Mouse (Mus musculus): ENCODE measurements around the gene Gtpbp2. TPM values are rescaled to one million over a fixed set of nuclear protein-coding genes. Genes with fewer than 3 reads are reported as not detected.

Gtpbp2 gene
- polyA plus RNA-seq, 1 experiment = 345 TPM

- peaks cover 1% of the 10 kb centered on the region; the same call in 1 of the 2 replicates for H3K4me1 ChIP-seq (ENCODE audit: control insufficient read depth, insufficient read depth, low read length)
- peak within 1 kb of the TSS; percentile 86 for H3K27ac ChIP-seq (ENCODE audit: control insufficient read depth, insufficient read depth, low read depth, low read length, poor library complexity)
- TF ChIP-seq CTCF (IDR thresholded peaks at IDR 0.05; ENCODE audit: control insufficient read depth, insufficient read depth, low read length) (no peak), POLR2A (IDR thresholded peaks at IDR 0.05; ENCODE audit: borderline replicate concordance, control insufficient read depth, low read depth, low read length) (peak; percentile 74; the same call in 1 of the 2 replicates)
- WGBS = under 1% methylated on average over 66 of the region's 66 CpGs
- H3K4me3 ChIP-seq (replicated peaks; ENCODE audit: control insufficient read depth, low read depth, low read length) = peak within 1 kb of the TSS; percentile 94
These were observed 41.7 kb downstream of the Gtpbp2 start, which contains the start of the genes Polh and Xpo5 for GRCm38 (mm10) chr17:46202421-46203071. TSS of gene Polh (minus strand) at chr17:46202645. TSS of gene Xpo5 (plus strand) at chr17:46202782.

GRCm38 (mm10) chr17:46203078-46203477, 42.2 kb downstream of the Gtpbp2 start:
- TF ChIP-seq CTCF (IDR thresholded peaks at IDR 0.05; ENCODE audit: control insufficient read depth, insufficient read depth, low read length) (no peak), POLR2A (IDR thresholded peaks at IDR 0.05; ENCODE audit: borderline replicate concordance, control insufficient read depth, low read depth, low read length) (no peak)
- H3K27ac ChIP-seq (ENCODE audit: control insufficient read depth, insufficient read depth, low read depth, low read length, poor library complexity) = peak overlapping the region; percentile 67
- peak overlapping the region; percentile 94 for H3K4me3 ChIP-seq (replicated peaks; ENCODE audit: control insufficient read depth, low read depth, low read length)
- H3K4me1 ChIP-seq (ENCODE audit: control insufficient read depth, insufficient read depth, low read length) = peaks cover 1% of the 10 kb centered on the region; the same call in 1 of the 2 replicates
- 0% methylated on average over 20 of the region's 20 CpGs for WGBS

GRCm38 (mm10) chr17:46206676-46207075, 45.8 kb downstream of the Gtpbp2 start:
- no peak for TF ChIP-seq POLR2A (IDR thresholded peaks at IDR 0.05; ENCODE audit: borderline replicate concordance, control insufficient read depth, low read depth, low read length)
- no peak for TF ChIP-seq CTCF (IDR thresholded peaks at IDR 0.05; ENCODE audit: control insufficient read depth, insufficient read depth, low read length)
- H3K4me3 ChIP-seq (replicated peaks; ENCODE audit: control insufficient read depth, low read depth, low read length) = no peak overlapping the region
- H3K27ac ChIP-seq (ENCODE audit: control insufficient read depth, insufficient read depth, low read depth, low read length, poor library complexity) = no peak overlapping the region
- H3K4me1 ChIP-seq (ENCODE audit: control insufficient read depth, insufficient read depth, low read length) = no peaks in the 10 kb centered on the region; the same call in 1 of the 2 replicates

GRCm38 (mm10) chr17:46210550-46210949, 49.7 kb downstream of the Gtpbp2 start:
- H3K4me3 ChIP-seq (replicated peaks; ENCODE audit: control insufficient read depth, low read depth, low read length) = no peak overlapping the region
- TF ChIP-seq CTCF (IDR thresholded peaks at IDR 0.05; ENCODE audit: control insufficient read depth, insufficient read depth, low read length) = no peak
- TF ChIP-seq POLR2A (IDR thresholded peaks at IDR 0.05; ENCODE audit: borderline replicate concordance, control insufficient read depth, low read depth, low read length) = no peak
- no peak overlapping the region for H3K27ac ChIP-seq (ENCODE audit: control insufficient read depth, insufficient read depth, low read depth, low read length, poor library complexity)
- H3K4me1 ChIP-seq (ENCODE audit: control insufficient read depth, insufficient read depth, low read length) = no peaks in the 10 kb centered on the region
- WGBS = 89% methylated on average over 3 of the region's 3 CpGs

Other genes starting within 250 kb of the Gtpbp2 start
- 18.2 and 18.8 TPM in 2 replicates for gene Vegfa, start 128.7 kb upstream of the Gtpbp2 start, polyA plus RNA-seq (2011; ENCODE audit: insufficient read depth, insufficient read length, low replicate concordance, missing spikeins)
- gene Mrps18a, start 50.0 kb upstream of the Gtpbp2 start, polyA plus RNA-seq (2011; ENCODE audit: insufficient read depth, insufficient read length, low replicate concordance, missing spikeins) = 42.0 and 90.6 TPM in 2 replicates
- 1.7 and 5.0 TPM in 2 replicates for gene Rsph9, start 16.8 kb upstream of the Gtpbp2 start, polyA plus RNA-seq (2011; ENCODE audit: insufficient read depth, insufficient read length, low replicate concordance, missing spikeins)
- 25.9 and 32.7 TPM in 2 replicates for gene Mad2l1bp, start 7.5 kb upstream of the Gtpbp2 start, polyA plus RNA-seq (2011; ENCODE audit: insufficient read depth, insufficient read length, low replicate concordance, missing spikeins)
- gene Polh, start 41.6 kb downstream of the Gtpbp2 start, polyA plus RNA-seq (2011; ENCODE audit: insufficient read depth, insufficient read length, low replicate concordance, missing spikeins) = 17.3 and 23.2 TPM in 2 replicates
- gene Xpo5, start 41.8 kb downstream of the Gtpbp2 start, polyA plus RNA-seq (2011; ENCODE audit: insufficient read depth, insufficient read length, low replicate concordance, missing spikeins) = 8.6 and 15.1 TPM in 2 replicates
- gene Polr1c, start 87.0 kb downstream of the Gtpbp2 start, polyA plus RNA-seq (2011; ENCODE audit: insufficient read depth, insufficient read length, low replicate concordance, missing spikeins) = 26.6 and 55.4 TPM in 2 replicates
- 75.6 and 103 TPM in 2 replicates for gene Yipf3, start 87.0 kb downstream of the Gtpbp2 start, polyA plus RNA-seq (2011; ENCODE audit: insufficient read depth, insufficient read length, low replicate concordance, missing spikeins)
- gene Lrrc73, start 92.5 kb downstream of the Gtpbp2 start, polyA plus RNA-seq (2011; ENCODE audit: insufficient read depth, insufficient read length, low replicate concordance, missing spikeins) = 1.4 and 2.4 TPM in 2 replicates
- gene Tjap1, start 122.0 kb downstream of the Gtpbp2 start, polyA plus RNA-seq (2011; ENCODE audit: insufficient read depth, insufficient read length, low replicate concordance, missing spikeins) = 20.0 and 28.9 TPM in 2 replicates
- gene Dlk2, start 136.4 kb downstream of the Gtpbp2 start, polyA plus RNA-seq (2011; ENCODE audit: insufficient read depth, insufficient read length, low replicate concordance, missing spikeins) = not detected in 2 replicates
- gene Abcc10, start 167.3 kb downstream of the Gtpbp2 start, polyA plus RNA-seq (2011; ENCODE audit: insufficient read depth, insufficient read length, low replicate concordance, missing spikeins) = 4.0 and 9.0 TPM in 2 replicates
- 14.0 and 16.1 TPM in 2 replicates for gene Zfp318, start 222.7 kb downstream of the Gtpbp2 start, polyA plus RNA-seq (2011; ENCODE audit: insufficient read depth, insufficient read length, low replicate concordance, missing spikeins)

All from bone marrow, adult 2 months (tissue).